Mouse (Mus musculus): ENCODE results near the gene Trh. TPM values are rescaled to one million over a fixed set of nuclear protein-coding genes. Genes with fewer than 3 reads are reported as not detected.

Gene Trh
- not detected for polyA plus RNA-seq (2017; shearing (Covaris generic))

GRCm38 (mm10) chr6:92244591-92244990 is at the start of gene Trh:
Gene Trh (minus strand): TSS chr6:92244650.

GRCm38 (mm10) chr6:92214773-92215449 is 29.5 kb downstream of the Trh start, which contains the start of gene Rbsn:
Gene Rbsn (minus strand): TSS chr6:92214925.

Other genes with a start within 250 kb of the Trh start
- gene Nr2c2, start 153.3 kb downstream of the Trh start, polyA plus RNA-seq (2017; shearing (Covaris generic)): 39.2 TPM
- gene Mrps25, start 60.6 kb downstream of the Trh start, polyA plus RNA-seq (2017; shearing (Covaris generic)): 58.8 TPM
- 22.0 TPM for gene Rbsn, start 29.7 kb downstream of the Trh start, polyA plus RNA-seq (2017; shearing (Covaris generic))